Mouse (Mus musculus): Measurements from ENCODE around the gene Repin1. TPM values are rescaled to one million over a fixed set of nuclear protein-coding genes. Genes with fewer than 3 reads are reported as not detected.

Repin1 gene
- polyA plus RNA-seq, 1 experiment from 2014 or later = 47.2 TPM

Other genes starting within 250 kb of the Repin1 start
- 28.7 and 29.0 TPM in 2 replicates for gene Krba1, start 198.3 kb upstream of the Repin1 start, polyA plus RNA-seq (2015; fragmentation: Nextera tagmentation; extraction: Ambion mirVana)
- gene Zfp467, start 148.1 kb upstream of the Repin1 start, polyA plus RNA-seq (2015; fragmentation: Nextera tagmentation; extraction: Ambion mirVana) = 23.6 and 24.3 TPM in 2 replicates
- 0.18 and 0.22 TPM in 2 replicates for gene Sspo, start 145.7 kb upstream of the Repin1 start, polyA plus RNA-seq (2015; fragmentation: Nextera tagmentation; extraction: Ambion mirVana)
- 174 and 176 TPM in 2 replicates for gene Atp6v0e2, start 56.3 kb upstream of the Repin1 start, polyA plus RNA-seq (2015; fragmentation: Nextera tagmentation; extraction: Ambion mirVana)
- gene Lrrc61, start 39.1 kb upstream of the Repin1 start, polyA plus RNA-seq (2015; fragmentation: Nextera tagmentation; extraction: Ambion mirVana) = 20.8 and 21.2 TPM in 2 replicates
- gene Rarres2, start 21.1 kb upstream of the Repin1 start, polyA plus RNA-seq (2015; fragmentation: Nextera tagmentation; extraction: Ambion mirVana) = 2.5 and 2.9 TPM in 2 replicates
- not detected in 2 replicates for gene Gm45021, start 4.3 kb upstream of the Repin1 start, polyA plus RNA-seq (2015; fragmentation: Nextera tagmentation; extraction: Ambion mirVana)
- gene Gm44965, start 58 bp downstream of the Repin1 start, polyA plus RNA-seq (2015; fragmentation: Nextera tagmentation; extraction: Ambion mirVana) = 1.0 TPM in 1 of 2 replicates, not detected in the other
- gene Zfp775, start 8.2 kb downstream of the Repin1 start, polyA plus RNA-seq (2015; fragmentation: Nextera tagmentation; extraction: Ambion mirVana) = 14.6 and 17.8 TPM in 2 replicates
- gene AI854703, start 32.9 kb downstream of the Repin1 start, polyA plus RNA-seq (2015; fragmentation: Nextera tagmentation; extraction: Ambion mirVana) = 6.5 and 7.6 TPM in 2 replicates
- 0.46 and 0.53 TPM in 2 replicates for gene Gimap8, start 53.4 kb downstream of the Repin1 start, polyA plus RNA-seq (2015; fragmentation: Nextera tagmentation; extraction: Ambion mirVana)
- 1.0 and 2.2 TPM in 2 replicates for gene Gimap9, start 82.2 kb downstream of the Repin1 start, polyA plus RNA-seq (2015; fragmentation: Nextera tagmentation; extraction: Ambion mirVana)
- gene Gimap4, start 90.7 kb downstream of the Repin1 start, polyA plus RNA-seq (2015; fragmentation: Nextera tagmentation; extraction: Ambion mirVana) = 1.2 and 2.1 TPM in 2 replicates
- gene Gimap6, start 114.3 kb downstream of the Repin1 start, polyA plus RNA-seq (2015; fragmentation: Nextera tagmentation; extraction: Ambion mirVana) = 5.4 and 7.0 TPM in 2 replicates
- gene Gm28053, start 124.7 kb downstream of the Repin1 start, polyA plus RNA-seq (2015; fragmentation: Nextera tagmentation; extraction: Ambion mirVana) = not detected in 2 replicates
- not detected in 2 replicates for gene Gimap7, start 124.7 kb downstream of the Repin1 start, polyA plus RNA-seq (2015; fragmentation: Nextera tagmentation; extraction: Ambion mirVana)
- gene Gimap1, start 145.2 kb downstream of the Repin1 start, polyA plus RNA-seq (2015; fragmentation: Nextera tagmentation; extraction: Ambion mirVana) = 3.0 and 5.2 TPM in 2 replicates
- 0.94 and 0.98 TPM in 2 replicates for gene Gimap5, start 152.3 kb downstream of the Repin1 start, polyA plus RNA-seq (2015; fragmentation: Nextera tagmentation; extraction: Ambion mirVana)
- not detected in 2 replicates for gene Gimap3, start 177.0 kb downstream of the Repin1 start, polyA plus RNA-seq (2015; fragmentation: Nextera tagmentation; extraction: Ambion mirVana)
- gene Tmem176a, start 247.0 kb downstream of the Repin1 start, polyA plus RNA-seq (2015; fragmentation: Nextera tagmentation; extraction: Ambion mirVana) = 16.4 and 19.4 TPM in 2 replicates
- 93.2 and 108 TPM in 2 replicates for gene Tmem176b, start 247.6 kb downstream of the Repin1 start, polyA plus RNA-seq (2015; fragmentation: Nextera tagmentation; extraction: Ambion mirVana)